Mouse (Mus musculus) skeletal muscle tissue, adult 2 months (tissue): ENCODE measurements around the gene Eml1.

Source experiments
- DNase-seq: peaks from one replicate; pipeline ENCODE4 v3.0.0-alpha.2; 2012; ENCODE audit warnings: low read depth, low spot score

Gene Eml1

DNA sequence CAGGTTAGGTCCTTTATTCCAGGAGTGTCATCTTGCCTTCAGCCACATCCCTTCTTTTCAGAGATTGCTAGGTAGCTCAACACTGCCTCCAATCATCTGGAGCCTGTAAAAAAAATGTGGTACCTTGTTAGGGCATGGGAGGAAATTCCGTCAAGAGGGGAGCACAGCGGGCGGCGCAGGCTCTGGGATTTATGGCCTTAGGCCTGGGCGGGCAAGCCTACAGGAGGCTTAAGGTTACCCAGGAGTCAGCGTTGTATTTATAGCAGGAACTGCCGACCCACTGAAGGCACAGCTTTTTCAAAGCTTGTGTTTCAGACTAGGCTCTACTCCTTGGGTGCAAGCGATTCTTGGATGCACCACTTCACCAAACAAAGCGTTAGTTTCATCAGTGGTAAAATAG is 2.9 kb downstream of the Eml1 start:
- peak; percentile 71 for DNase-seq

DNA sequence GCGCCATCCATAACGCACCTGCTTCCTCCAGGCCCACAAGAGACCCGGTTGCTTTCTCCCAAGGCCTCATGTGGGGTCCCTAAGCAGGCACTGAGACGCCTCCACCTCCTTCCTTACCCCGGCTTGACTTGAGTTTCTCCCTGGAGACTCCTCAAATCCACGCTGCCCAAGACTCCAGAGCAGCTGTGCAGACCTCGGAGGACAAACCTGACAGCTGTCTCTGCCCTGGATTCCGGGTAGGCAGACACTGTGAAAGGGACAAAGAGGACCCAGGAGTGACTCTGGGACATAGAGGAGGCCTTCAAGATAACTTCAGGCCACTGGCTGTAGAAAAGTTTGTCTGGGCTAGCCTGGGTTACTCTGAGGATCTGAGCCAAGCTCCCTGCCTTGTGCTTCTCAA is 3.9 kb downstream of the Eml1 start:
- DNase-seq, result no peak

DNA sequence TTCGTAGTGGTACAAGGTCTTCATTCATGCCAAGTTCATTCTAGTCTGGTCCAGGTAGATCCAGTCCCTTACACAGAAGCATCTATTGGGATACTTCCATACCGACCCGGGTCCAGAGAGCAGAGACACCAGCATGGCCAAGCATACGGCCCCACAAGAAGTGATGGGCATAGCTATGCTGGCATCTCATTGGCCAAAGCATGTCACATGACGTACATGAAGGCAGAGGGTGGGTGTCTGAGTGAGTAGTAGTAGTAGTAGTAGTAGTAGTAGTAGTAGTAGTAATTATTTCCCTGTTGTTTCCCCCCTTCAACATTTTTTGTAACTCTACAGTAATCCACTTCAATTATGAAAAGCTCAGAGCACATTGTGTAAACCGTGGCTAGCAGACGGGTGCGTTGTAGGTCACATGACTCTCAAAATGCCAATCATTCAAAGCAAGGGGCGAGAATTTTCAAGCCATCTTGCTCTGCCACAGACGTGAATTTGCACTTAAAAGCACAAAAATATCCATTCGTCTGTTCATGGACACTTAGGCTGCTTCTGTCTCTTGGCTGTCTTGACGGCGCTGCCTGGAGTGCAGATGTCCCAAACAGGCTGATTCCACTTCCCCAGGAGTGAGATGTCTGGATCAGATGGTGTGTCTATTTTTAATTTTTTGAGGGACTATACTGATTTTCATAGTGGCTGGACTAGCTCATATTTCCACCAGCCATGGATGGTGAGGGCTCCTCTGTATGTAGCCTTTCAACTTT is 7.8 kb downstream of the Eml1 start:
- DNase-seq, result no peak

DNA sequence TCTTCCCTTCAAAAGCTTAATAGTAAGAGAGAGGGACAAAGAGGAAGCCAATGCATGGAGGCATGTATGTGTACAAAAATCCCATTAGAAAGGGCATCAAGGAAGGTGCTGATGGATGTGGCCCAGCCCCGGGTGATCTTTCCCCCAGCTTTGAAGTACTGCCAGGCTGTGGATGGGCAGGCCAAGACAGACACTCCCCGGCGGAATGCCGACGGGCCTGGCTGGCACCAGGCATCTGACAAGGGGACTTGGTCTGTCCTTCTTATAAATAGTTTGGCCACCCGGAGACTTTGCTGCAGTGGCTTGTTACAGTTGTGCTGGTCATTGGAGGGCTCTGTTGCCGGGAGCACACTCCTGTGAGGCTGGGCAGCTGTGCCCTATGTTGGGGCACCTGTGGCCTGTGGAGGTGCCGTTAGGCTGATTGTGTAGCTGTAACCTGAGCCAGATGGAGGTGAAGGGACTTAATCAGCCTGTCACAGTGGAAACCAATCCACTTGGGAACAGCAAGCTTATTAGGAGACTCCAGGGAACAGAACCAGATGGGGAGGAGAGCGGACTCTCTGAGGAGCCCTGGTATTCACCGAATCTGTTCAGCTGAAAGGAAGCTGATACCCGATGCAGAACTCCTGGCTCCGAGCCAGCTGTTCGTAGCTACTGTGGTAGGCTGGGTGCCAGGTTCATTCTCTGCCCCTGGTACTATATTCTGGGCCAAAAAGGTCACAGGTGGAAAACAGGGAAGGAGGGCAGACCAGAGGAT is 15.9 kb downstream of the Eml1 start:
- peak; percentile 76 for DNase-seq

DNA sequence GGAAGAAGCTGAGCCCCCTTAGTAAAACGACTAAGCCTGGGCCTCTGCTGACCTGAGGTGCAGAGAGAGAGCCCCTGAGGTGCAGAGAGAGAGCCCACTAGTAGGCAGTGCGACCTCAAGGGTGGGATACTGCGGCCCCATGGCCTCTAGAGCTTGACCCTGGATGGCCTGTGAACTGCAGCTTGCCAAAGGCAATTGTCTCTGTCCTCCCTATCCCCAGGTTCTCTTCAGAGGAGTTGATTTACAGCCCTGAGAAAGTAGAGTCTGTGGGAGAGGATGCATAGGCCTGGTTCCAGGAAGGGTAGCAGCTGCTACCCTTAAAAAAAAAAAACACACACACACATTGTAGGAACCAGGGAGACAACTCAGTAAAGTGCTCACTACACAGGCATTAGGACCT is 19.0 kb downstream of the Eml1 start:
- DNase-seq, result no peak

DNA sequence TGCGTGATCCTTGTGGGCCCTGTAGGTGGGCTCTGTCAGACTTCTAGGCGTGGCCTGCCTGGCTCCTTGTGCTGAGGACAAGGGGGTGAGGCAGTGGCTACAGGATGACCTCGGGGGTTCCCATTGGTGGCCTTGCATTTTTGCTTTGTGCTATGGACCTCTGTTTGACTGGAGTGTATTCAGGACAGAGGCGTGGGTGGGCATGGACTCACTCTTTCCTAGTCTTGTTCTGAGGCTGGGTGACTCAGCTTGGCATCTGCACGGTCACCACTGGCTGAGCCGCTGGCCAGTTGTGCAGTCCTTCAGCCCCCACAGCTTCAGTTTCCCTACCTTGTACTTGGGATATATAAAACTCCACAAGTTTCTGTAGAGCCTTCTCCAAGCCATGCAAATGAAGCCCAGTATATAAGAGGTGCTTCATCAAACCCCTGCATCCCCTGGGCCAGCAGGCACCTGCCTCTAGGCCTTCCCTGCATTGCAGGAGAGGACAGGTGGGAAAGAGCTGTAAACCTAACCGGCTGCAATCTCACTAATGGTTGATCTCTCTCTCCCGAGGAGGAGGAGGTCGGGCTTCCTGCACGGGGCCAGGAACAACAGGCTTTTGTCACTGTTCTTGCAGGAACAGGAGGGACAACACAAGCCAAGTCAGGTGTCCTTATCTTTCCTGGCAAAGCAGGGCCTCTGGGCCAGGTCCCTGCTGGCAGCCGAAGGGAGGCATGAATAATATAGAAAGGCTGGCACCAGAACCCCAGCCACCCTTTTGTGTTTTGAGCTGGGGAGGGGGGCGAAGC is 21.7 kb downstream of the Eml1 start:
- DNase-seq, result no peak

DNA sequence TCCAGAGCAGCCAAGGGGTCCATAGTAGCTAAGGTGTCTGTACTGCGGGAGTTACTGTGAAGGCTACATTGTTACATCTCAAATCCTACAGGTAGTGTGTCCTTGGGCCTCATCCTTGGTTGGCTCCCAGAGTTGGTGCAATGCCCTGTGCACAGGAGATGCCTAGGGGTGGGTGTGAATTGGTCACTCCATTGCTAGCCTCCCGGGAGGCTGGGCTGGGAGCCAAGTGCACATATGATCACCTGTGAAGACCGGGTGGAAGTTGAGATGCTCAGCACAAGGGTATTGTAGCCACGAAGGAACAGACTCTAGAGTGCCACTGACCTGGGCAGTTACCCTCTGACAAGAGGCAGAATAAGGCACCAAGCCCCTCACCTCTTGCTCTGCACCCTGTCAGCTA is 22.3 kb downstream of the Eml1 start:
- no peak for DNase-seq

DNA sequence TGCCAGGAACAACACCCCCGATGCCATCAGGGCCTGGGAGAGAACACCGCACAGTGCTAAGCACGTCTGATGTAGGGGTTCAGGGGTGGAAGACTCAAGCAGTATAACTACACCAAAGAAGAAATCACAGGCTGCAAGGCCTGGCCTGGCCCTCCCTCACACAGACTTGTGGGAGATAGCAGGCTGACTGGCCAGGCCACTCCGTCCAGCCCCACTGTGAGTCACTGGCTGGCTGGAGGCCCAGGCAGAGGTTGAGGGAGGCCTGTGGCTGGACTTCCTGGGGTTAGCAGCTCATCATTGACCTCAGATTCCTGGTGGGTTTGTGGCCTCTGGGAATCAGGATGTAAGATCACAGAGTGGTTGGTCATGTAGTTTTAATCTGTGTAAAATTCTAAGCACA is 22.9 kb downstream of the Eml1 start:
- peak; percentile 85 for DNase-seq

DNA sequence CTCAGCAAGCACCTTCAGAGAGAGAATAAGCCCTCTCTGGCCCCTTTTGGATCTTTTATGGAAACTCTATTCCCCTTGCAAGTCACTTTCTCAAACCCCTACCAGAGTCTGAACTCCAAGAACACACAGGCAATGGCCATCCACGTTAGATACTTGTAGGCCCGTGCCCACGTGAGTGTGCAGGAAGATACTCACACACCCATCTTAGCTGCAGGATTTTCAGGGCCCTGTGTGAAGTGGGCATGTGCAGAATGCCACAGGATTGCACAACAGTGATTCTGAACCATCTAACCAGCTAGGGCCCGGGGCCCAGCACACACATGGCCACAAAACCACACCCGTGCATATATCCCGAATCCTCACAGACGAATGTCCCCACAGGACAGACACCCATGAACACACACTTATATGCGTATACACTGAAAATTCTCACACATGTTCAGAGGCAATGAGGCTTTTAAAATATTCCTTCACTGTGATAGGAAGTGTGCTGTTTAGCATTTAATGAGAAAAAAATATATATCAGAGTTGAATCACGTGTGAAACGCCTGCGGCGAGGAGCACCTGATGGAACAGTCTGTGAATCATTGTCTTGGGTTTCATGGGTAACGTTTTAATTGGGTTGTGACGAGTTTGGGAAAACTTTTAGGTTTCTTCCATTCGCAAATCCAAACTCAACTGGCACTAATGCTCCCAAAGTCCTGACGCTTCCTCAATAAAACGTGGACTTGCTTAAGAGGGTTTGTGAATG is 24.0 kb downstream of the Eml1 start:
- DNase-seq, result no peak

DNA sequence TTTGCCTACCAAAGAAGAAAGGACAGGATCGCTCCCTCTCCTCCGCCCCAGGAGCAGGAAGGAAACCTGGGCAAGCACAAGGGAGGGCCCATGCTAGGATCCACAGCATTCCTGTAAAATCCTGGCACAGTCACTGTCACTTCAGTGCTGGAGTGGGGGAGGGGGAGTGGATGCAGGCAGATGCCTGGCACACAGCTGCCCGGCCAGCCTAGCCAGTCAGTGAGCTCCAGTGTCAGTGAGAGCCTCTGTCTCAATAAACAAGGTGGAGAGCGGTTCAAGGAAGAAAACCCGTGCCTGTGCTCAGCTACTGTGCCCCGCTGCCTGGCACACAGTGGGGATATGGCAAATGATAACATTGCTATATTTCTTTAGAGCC is 24.5 kb downstream of the Eml1 start:
- DNase-seq, result no peak

DNA sequence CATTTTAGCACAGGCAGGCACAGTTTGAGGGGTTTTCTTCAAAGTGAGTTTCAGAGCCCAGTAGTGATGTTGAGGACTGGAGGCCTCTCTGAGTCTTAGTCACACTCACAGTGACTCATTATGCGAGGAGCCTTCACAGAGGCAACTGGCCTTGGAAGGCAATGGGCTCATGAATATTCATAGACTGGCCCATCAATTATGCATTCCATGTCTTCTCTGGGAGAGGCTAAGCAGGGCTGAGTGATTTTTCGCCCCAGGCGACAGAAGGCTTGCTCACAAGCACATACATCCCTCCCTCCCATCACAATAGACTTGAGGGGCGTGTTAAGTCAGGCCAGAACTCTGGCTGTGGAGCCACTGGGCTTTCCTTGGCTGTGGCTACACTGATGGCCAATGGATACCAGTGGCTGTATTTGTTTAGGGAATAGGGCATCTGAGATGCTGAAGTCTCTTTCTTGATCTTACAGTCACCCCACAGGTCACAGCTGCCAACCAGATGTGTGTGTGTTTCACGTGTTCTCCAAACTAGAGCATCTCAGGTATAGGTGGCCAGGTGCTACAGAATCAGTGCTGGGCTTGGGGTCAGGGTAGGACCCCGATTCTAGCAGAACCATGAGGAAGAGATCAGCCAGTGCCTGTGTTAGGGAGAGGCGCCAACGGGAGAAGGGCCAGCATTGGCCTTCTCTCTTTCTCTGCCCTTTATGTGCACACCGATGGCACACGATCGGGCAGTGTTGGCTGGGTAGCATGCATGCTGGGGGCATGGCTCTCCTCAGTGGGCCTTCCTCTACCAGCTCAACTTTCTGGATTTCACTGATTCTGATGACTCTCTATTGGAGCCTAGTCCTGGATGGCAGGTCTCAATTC is 25.6 kb downstream of the Eml1 start:
- DNase-seq, result no peak

DNA sequence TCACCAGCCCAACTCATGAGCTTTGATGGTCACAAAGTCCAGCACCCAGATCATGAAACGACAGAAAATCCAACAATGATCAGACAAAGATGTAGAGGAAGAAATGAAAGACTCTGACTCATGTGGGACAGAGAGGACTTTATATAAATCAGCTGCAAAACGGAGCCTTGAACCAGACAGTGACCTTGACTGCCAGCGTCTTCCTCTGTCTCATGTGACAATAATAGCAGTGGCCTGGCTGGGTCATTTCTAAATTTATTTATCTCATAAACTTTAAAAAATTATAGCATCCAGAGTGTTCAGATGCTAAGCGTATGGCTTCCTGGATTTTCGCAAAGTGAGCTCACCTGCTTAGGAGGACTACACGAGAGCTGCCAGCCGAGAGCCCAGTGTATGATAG is 27.9 kb downstream of the Eml1 start:
- DNase-seq, result no peak

DNA sequence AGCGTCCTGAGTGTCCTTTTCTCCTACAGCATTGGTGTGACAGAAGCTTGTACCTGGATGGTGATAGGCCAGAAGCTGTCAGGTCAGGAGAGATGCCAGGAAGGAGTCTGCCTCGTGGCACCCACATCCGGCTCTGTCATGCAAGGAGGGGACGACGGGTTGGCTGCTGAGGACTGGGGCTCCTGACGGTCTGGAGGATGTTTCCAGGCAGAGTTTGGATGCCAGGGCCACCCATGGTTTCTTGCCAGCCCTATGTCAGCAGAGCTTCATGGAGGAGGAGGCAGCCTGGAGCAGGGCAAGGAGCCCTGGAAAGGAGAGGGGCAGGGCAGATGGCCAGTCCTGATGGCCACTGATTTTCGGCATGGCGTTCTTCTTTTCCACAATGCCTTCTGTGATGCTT is 28.4 kb downstream of the Eml1 start:
- peak; percentile 44 for DNase-seq

DNA sequence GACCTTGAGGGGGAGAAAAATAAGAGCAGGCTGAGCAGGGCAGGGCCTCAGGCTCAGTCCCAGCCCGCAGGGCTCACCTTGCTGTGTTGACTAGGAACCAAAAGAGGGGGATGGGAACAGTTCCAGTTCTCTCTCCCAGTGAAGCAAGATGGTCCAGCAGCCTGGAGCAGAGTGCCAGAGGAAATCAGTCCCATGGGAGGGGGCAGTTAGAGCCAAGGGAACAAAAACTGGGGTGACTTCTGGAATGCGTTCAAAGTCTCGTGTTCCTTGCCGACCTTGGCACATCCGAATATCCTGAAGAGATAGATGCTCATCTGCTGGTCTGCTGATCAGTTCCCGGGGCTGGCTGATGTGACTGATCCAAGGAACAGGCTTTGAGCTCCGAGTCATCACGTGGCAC is 30.2 kb downstream of the Eml1 start:
- no peak for DNase-seq

DNA sequence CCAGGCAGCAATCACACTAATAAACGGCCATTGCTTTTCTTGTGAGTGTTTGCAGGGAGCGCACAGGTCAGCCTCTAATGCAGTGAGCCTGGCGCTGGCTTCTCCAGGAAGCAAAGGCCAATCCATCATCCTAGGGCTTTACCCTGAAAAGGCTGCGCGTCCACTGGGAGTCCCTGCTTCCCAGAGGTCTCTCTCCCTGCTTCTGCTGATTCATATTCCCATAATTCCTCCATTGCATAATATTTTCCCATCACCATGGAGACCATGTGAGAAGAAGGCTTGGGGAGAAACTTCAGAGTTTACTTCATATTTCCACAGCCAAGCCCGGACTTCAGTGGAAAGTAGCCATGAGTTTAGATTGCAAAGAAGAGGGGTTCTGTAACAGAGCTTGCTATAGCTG is 33.2 kb downstream of the Eml1 start:
- peak; percentile 81 for DNase-seq

DNA sequence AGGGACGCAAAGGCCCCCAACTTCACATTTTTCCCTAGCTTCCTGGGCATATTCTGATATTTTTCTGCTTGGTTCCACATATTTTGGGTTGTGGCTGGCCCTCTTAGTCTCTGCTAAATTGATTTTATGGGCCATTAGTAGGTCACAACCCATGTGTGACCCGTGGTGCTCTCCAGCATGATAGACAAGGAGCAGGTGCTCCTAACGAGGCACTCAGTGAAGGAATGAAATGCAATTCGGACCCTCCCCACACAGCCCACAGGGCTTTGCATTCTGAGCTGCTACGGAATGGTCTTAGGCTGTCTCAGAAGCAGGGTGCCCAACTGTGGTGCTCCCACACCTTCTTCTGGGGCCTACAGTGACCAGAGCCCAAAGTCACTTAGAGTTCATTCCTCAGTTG is 38.3 kb downstream of the Eml1 start:
- DNase-seq, result no peak

DNA sequence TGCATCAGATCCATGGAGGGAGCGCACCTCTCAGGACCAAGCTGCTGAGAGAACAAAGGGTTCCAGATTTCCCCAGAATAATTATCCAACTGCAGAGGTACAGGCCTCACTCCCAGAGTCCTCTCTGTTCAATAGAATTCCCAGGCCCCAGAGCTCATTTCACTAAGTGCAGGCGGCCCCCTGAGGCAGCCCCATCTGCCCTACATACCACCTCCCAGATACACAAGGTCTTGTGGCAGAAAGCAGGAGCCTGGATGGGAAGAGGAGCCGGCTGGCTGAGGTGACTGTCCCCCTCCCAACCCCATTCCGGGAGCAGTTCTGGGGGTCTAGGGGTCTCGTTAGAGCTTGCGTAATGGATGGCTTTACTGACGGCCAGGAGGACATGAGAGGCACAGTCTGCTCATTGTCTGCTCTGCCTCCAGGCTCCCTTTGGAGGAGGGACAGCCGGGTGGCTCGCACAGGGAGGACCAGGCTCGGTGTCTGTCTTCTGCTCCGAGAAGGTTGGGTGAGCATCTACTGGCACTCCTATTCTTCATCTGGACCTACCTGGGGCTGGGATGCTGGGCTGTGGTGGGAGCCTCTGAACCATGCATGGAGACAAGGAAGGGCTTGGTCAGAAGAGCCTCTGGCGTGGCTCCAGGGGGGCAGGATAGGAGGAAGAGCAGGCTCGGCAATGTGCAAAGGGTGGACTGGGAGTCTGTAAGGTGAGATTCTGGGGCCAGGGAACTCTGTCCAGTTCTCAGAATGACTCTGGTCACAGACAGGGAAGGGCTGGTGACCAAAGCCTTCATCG is 39.9 kb downstream of the Eml1 start:
- no peak for DNase-seq

DNA sequence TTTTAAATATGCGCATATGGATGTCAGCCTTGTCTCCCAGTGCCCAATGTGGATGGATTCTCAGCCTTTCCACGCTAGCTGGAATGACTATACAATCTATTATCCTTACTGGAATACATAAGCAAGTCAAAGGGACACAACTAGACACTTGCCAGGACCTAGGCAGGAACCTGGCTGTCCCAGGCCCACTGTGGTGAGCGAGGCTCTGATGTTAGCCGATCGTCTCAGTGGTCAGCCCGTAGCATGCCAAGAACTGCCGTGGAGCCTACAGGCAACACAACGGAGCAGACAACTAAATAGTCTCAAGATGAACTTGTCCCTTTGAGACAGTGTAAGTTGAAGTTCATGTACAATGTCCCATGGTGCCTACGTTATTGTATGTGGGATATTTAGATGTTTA is 44.2 kb downstream of the Eml1 start:
- no peak for DNase-seq

DNA sequence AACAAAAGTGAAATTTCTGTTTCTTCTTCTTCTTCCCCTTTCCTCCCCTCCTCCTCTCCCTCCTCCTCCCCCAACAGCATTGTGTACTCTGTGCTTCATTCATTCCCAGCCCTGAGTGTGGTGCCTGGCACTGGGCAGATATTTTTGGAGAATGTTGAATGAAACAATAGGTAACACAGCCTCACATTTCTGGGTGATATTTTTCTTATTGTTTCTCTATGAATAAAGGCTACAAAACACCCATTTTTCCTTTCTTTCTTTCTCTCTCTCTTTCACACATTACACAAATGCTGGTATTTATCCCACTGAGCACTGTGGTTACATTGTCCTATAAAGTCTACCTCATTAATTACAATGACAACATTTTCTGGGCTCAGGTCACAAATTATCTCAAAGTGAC is 48.8 kb downstream of the Eml1 start:
- no peak for DNase-seq

DNA sequence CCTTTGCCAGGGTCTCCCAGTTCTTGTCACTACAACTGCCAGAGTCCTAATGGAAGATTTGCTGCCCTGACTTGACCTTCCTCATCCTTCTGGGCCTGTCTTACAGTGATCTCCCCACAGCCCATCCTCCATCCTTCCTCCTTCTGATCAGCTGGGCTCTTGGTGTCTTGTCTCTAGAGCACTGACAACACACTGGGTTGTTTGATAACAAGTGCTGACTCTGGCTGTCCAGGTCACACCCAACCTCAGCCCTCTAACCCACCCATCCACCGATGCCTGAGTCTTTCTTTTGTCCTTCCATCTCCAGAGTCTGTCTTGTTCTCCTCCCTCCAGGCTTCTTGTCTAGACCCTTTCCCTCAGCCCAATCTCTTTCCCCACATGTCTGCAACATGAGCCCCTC is 50.7 kb downstream of the Eml1 start:
- no peak for DNase-seq
